Mouse (Mus musculus): ENCODE data around the gene P4htm. TPM values are rescaled to one million over a fixed set of nuclear protein-coding genes. Genes with fewer than 3 reads are reported as not detected.

P4htm gene
- 11.5 TPM for polyA plus RNA-seq (2017; shearing (Covaris generic))

GRCm38 (mm10) chr9:108596998-108597764 is at the start of gene P4htm:
TSS of gene P4htm (minus strand) at chr9:108597667.

GRCm38 (mm10) chr9:108578545-108579343 is 18.7 kb downstream of the P4htm start, which contains the start of gene Wdr6:
TSS of gene Wdr6 (minus strand) at chr9:108578739.

DNA sequence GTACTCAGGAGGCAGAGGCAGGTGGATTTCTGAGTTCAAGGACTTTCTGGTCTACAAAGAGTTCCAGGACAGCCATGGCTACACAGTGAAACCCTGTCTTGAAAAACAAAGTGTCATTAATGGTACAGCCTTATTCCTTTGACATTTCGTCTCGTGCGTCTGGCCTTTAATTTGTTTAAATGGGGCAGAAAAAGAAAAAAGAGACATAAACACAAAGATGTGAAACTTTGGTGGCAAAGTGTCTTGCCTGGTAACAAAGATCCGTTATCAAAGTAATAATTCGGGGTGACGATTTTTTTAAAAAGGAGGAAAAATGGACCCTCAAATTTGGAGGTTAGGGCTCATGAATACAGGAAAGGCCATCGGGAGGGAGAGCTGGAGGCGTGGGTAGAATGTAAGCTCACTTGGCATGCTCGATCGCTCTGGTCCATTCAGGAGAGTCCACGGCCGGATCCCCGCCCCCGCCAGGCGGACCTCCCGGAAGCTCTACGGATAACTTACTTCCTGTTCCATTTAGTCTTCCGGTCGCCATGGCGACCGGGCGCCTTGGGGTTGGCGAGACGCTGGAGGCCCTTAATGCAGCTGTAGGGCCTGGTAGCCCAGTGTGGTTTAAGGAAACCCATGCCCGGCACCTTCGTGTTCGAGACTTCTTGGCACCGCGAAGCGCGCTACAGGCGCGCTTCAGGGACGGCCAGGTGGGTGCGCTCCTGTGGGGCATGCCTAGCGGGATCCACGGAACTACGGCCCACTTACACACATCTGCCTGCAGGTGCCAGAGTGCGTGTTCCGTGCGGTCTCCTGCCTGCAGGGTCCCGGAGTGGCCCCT is 27.9 kb downstream of the P4htm start, which contains the start of gene Dalrd3:
TSS of gene Dalrd3 (plus strand) at position 506 of the 826 bp plus-strand sequence.

GRCm38 (mm10) chr9:108566815-108567776 is 30.4 kb downstream of the P4htm start, which contains the start of gene Ndufaf3:
TSS of gene Ndufaf3 (minus strand) at chr9:108567434.

DNA sequence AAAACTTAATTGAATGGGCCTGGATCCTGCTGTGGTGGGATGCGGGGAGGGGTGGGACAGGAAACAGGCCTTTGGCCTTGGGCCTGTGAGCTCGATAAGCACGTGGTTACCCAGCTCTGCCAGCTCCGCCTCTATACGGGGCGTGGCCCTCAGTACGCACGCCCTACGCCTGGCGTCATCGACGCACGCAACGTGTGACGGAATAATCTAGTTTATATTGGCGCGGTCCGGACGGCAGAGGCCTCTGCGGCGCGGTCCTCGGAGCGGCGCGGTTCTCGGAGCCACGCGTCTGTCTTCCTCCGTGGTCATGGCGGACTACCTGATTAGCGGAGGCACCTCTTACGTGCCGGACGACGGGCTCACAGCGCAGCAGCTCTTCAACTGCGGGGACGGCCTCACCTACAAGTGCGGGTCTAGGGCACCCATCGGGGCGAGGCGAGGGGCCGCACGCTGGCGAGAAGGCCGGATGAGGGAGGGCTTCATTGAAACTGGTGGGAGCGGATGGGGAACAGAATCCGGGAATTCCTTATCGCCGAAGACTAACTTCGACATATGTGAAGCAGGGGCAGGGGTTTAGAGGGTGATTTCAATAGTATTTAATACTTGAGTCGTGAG is 37.1 kb downstream of the P4htm start, which contains the start of gene Impdh2:
TSS of gene Impdh2 (plus strand) at position 60 of the 615 bp plus-strand sequence.

Other genes starting within 250 kb of the P4htm start
- gene Usp4, start 249.8 kb downstream of the P4htm start, polyA plus RNA-seq (2017; shearing (Covaris generic)): 94.4 TPM
- gene 1700102P08Rik, start 204.9 kb downstream of the P4htm start, polyA plus RNA-seq (2017; shearing (Covaris generic)): 0.74 TPM
- not detected for gene Ccdc36, start 169.2 kb downstream of the P4htm start, polyA plus RNA-seq (2017; shearing (Covaris generic))
- not detected for gene BC048562, start 161.2 kb downstream of the P4htm start, polyA plus RNA-seq (2017; shearing (Covaris generic))
- 27.6 TPM for gene Ccdc71, start 137.1 kb downstream of the P4htm start, polyA plus RNA-seq (2017; shearing (Covaris generic))
- gene Klhdc8b, start 136.1 kb downstream of the P4htm start, polyA plus RNA-seq (2017; shearing (Covaris generic)): 7.3 TPM
- not detected for gene Lamb2, start 117.9 kb downstream of the P4htm start, polyA plus RNA-seq (2017; shearing (Covaris generic))
- 158 TPM for gene Usp19, start 107.1 kb downstream of the P4htm start, polyA plus RNA-seq (2017; shearing (Covaris generic))
- 74.5 TPM for gene Qars, start 90.0 kb downstream of the P4htm start, polyA plus RNA-seq (2017; shearing (Covaris generic))
- gene Qrich1, start 80.9 kb downstream of the P4htm start, polyA plus RNA-seq (2017; shearing (Covaris generic)): 172 TPM
- gene Impdh2, start 37.4 kb downstream of the P4htm start, polyA plus RNA-seq (2017; shearing (Covaris generic)): 178 TPM
- 37.5 TPM for gene Ndufaf3, start 30.2 kb downstream of the P4htm start, polyA plus RNA-seq (2017; shearing (Covaris generic))
- gene Dalrd3, start 27.8 kb downstream of the P4htm start, polyA plus RNA-seq (2017; shearing (Covaris generic)): 72.4 TPM
- gene Wdr6, start 18.9 kb downstream of the P4htm start, polyA plus RNA-seq (2017; shearing (Covaris generic)): 28.6 TPM
- 179 TPM for gene Arih2, start 51.7 kb upstream of the P4htm start, polyA plus RNA-seq (2017; shearing (Covaris generic))
- 20.0 TPM for gene Slc25a20, start 64.4 kb upstream of the P4htm start, polyA plus RNA-seq (2017; shearing (Covaris generic))
- gene Prkar2a, start 91.6 kb upstream of the P4htm start, polyA plus RNA-seq (2017; shearing (Covaris generic)): 29.3 TPM
- gene Ip6k2, start 186.1 kb upstream of the P4htm start, polyA plus RNA-seq (2017; shearing (Covaris generic)): 29.7 TPM
- 7.1 TPM for gene Nckipsd, start 210.7 kb upstream of the P4htm start, polyA plus RNA-seq (2017; shearing (Covaris generic))
- gene Celsr3, start 228.7 kb upstream of the P4htm start, polyA plus RNA-seq (2017; shearing (Covaris generic)): 0.04 TPM